Mouse (Mus musculus) small intestine, adult 2 months (tissue): Measurements from ENCODE around the gene Fbh1. TPM values are rescaled to one million over a fixed set of nuclear protein-coding genes. Genes with fewer than 3 reads are reported as not detected.
A peak's percentile ranks its signal among the peaks of the same experiment; 100 is the strongest.
"Not testable (repeated sequence)": the region's sequence is repeated elsewhere in the genome, so short reads cannot be mapped to it uniquely, and the experiment has no call there.

Experiments
- H3K27ac ChIP-seq: fragments of 200-500 bp; 2 replicates; pipeline ENCODE4 v1.5.1; 2012; ENCODE audit warnings: low read depth, low read length, control low read depth, inconsistent platforms; ENCODE audit not compliant: insufficient read depth
- H3K27me3 ChIP-seq: fragments of 200-500 bp; 2 replicates; pipeline ENCODE4 v1.6.1; 2012; ENCODE audit warnings: mild to moderate bottlenecking, moderate library complexity, low read length, inconsistent platforms; ENCODE audit not compliant: control insufficient read depth, insufficient read depth
- H3K36me3 ChIP-seq: fragments of 200-500 bp; 2 replicates; pipeline ENCODE4 v1.6.1; 2012; ENCODE audit warnings: mild to moderate bottlenecking, low read length, control low read depth, inconsistent platforms; ENCODE audit not compliant: control insufficient read depth, insufficient read depth
- H3K4me1 ChIP-seq: fragments of 200-500 bp; 2 replicates; pipeline ENCODE4 v1.6.1; 2012; ENCODE audit warnings: low read length, inconsistent platforms, mixed read lengths; ENCODE audit not compliant: control insufficient read depth, insufficient read depth, insufficient read length
- H3K4me3 ChIP-seq: fragments of 200-500 bp; 2 replicates; pipeline ENCODE4 v1.5.1; 2012; ENCODE audit warnings: low read depth, mild to moderate bottlenecking, control low read depth, inconsistent platforms, low read length, moderate library complexity
- CTCF ChIP-seq: fragments of 200-500 bp; IDR thresholded peaks from 2 replicates; pipeline ENCODE4 v1.5.1; 2012; ENCODE audit warnings: low read depth, mild to moderate bottlenecking, control low read depth, inconsistent platforms, low read length, moderate library complexity, mixed read lengths; ENCODE audit not compliant: insufficient replicate concordance, insufficient read length; ENCODE audit errors: extremely low read depth
- POLR2A ChIP-seq: fragments of 200-500 bp; IDR thresholded peaks from 2 replicates; pipeline ENCODE4 v1.6.1; 2012; ENCODE audit warnings: low read depth, mild to moderate bottlenecking, control low read depth, inconsistent platforms, low read length, moderate library complexity
- WGBS: fragments of 180-500 bp; shearing (Covaris S2); methylation state at CpG from one replicate; pipeline ENCODE4 v1.1.7; 2018; 5-methylcytosine and 5-hydroxymethylcytosine counted together
- polyA plus RNA-seq: library from polyadenylated mRNA; depleted of rRNA; stranded (reverse); fragments of >200 nt; gene quantifications from 2 replicates; pipeline ENCODE4 v1.2.3, GENCODE M21; 2012

Gene Fbh1
- polyA plus RNA-seq, 1 experiment, result 21.4 TPM

DNA sequence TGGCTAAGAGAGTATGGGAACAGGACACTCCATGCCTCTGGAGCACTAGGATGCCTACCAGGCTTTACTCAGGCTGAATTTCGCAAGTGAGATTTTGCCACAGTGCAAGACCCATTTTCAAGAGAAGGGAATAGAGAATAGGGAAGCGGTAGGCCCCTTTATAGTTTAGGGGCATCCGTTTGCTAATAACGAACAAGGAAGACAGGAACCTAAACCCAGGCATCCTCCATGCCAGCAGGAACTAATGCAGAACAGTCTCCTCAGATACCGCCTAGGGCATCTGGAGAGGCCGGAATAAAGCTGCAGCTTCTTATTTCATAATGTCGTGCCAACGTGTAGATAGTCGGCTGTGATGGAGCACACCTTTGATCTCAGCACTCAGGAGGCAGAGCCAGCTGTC lies 54.8 kb downstream of the Fbh1 start:
- Histone ChIP-seq H3K27me3 (no peaks in the 10 kb centered on the region), H3K4me3 (no peak overlapping the region), H3K27ac (no peak overlapping the region), H3K4me1 (0 out of 2 replicates have a peak, but pooled peaks cover 1% of the 10 kb centered on the region), H3K36me3 (peaks cover 43% of the 10 kb centered on the region)
- WGBS, result 89% methylated on average over 9 of the region's 9 CpGs
- no peak for TF ChIP-seq POLR2A
- TF ChIP-seq CTCF, result no peak

- H3K36me3 ChIP-seq, result peaks cover 30% of the 10 kb centered on the region
- no peak overlapping the region for H3K4me3 ChIP-seq
- H3K4me1 ChIP-seq, result peaks cover 3% of the 10 kb centered on the region; the same call in 1 of the 2 replicates
- no peak overlapping the region for H3K27ac ChIP-seq
- no peaks in the 10 kb centered on the region for H3K27me3 ChIP-seq
- TF ChIP-seq POLR2A (no peak), CTCF (no peak)
- WGBS, result 74% methylated on average over 2 of the region's 2 CpGs
These were observed 58.8 kb downstream of the Fbh1 start for GRCm38 (mm10) chr2:11718573-11718972.

GRCm38 (mm10) chr2:11714535-11714934 lies 62.8 kb downstream of the Fbh1 start:
- no peaks in the 10 kb centered on the region for H3K27me3 ChIP-seq
- no peak overlapping the region for H3K27ac ChIP-seq
- TF ChIP-seq POLR2A (no peak), CTCF (no peak)
- WGBS, result 75% methylated on average over 4 of the region's 4 CpGs
- peaks cover 13% of the 10 kb centered on the region for H3K36me3 ChIP-seq
- peaks cover 9% of the 10 kb centered on the region; the same call in 1 of the 2 replicates for H3K4me1 ChIP-seq
- H3K4me3 ChIP-seq, result no peak overlapping the region

DNA sequence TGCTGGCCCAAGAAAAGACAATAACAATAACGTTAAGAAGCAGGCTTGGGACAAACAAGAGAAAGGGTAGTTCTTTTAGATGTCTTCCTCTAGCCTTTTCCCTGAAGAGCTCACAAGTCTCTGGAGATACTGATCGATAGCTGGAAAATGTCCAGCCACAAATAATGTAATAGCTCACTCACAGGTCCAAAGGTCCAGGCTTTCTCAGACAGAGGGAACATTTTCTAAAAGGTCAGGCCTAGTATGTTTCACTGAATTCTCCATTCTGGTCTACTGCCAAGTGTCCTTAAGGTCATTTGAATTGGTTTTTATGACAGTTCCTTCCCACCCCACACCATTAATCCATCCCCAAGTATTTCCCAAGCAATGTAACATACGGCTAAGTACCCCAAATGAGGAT lies 64.4 kb downstream of the Fbh1 start:
- TF ChIP-seq CTCF (no peak), POLR2A (no peak)
- peak overlapping the region; percentile 68; the same call in 1 of the 2 replicates for H3K27ac ChIP-seq

DNA sequence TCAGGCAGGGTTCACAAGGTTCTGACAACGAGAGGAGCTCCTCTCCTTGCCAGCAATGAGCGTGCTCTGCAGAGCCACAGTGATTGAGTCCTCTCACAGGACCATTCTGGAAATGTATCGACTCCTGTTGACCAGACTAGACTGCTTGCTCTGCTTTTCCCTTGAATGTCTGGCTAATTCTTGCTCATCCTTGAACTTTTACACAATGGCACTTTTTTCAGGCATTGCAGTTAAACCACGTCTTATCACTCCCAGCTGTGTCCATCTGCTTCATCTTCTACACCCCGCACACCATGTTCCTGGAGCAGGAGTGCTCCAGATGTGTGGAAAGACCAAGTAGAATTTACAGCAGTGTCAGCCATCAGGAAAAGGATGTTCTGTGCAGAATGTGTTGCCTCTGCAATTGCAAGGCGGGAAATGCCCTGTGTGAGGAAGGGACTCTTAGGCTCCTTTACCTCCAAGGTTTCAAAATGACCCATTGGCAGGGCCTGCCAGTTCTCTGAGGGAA lies 64.8 kb downstream of the Fbh1 start:
- no peak overlapping the region for H3K4me3 ChIP-seq
- TF ChIP-seq POLR2A, result no peak
- no peak for TF ChIP-seq CTCF
- H3K27me3 ChIP-seq, result no peaks in the 10 kb centered on the region
- H3K27ac ChIP-seq, result peak overlapping the region; percentile 30; the same call in 1 of the 2 replicates
- WGBS, result 57% methylated on average over 6 of the region's 6 CpGs
- peaks cover 19% of the 10 kb centered on the region; the same call in 1 of the 2 replicates for H3K4me1 ChIP-seq
- H3K36me3 ChIP-seq, result no peaks in the 10 kb centered on the region

More for the DNA sequence above, 64.4 kb downstream of the Fbh1 start:
- WGBS, result 19% methylated on average over 3 of the region's 3 CpGs
- Histone ChIP-seq H3K27me3 (no peaks in the 10 kb centered on the region), H3K4me3 (no peak overlapping the region), H3K36me3 (no peaks in the 10 kb centered on the region), H3K4me1 (peaks cover 17% of the 10 kb centered on the region; the same call in 1 of the 2 replicates)

- H3K36me3 ChIP-seq, H3K27ac ChIP-seq, H3K4me3 ChIP-seq, H3K27me3 ChIP-seq: not testable (repeated sequence)
- peaks cover 19% of the 10 kb centered on the region; the same call in 1 of the 2 replicates for H3K4me1 ChIP-seq
- 47% methylated on average over 4 of the region's 4 CpGs for WGBS
These were observed 67.3 kb downstream of the Fbh1 start for GRCm38 (mm10) chr2:11710101-11710500.

- H3K27me3 ChIP-seq, result no peaks in the 10 kb centered on the region
- H3K36me3 ChIP-seq, result no peaks in the 10 kb centered on the region
- TF ChIP-seq POLR2A (no peak), CTCF (no peak)
- H3K4me1 ChIP-seq, result peaks cover 15% of the 10 kb centered on the region; the same call in 1 of the 2 replicates
- WGBS, result 49% methylated on average over 5 of the region's 5 CpGs
- peak overlapping the region; percentile 39; the same call in 1 of the 2 replicates for H3K27ac ChIP-seq
- no peak overlapping the region for H3K4me3 ChIP-seq
These were observed 68.8 kb downstream of the Fbh1 start for GRCm38 (mm10) chr2:11708538-11708937.
